Mouse (Mus musculus) cerebellum, adult 2 months (tissue): Measurements from ENCODE around the gene Thy1.
A peak's percentile ranks its signal among the peaks of the same experiment; 100 is the strongest.

Experiments used
- CTCF ChIP-seq: fragments of 200-500 bp; IDR thresholded peaks from 2 replicates; pipeline ENCODE4 v1.5.1; 2011; ENCODE audit warnings: low read depth, mild to moderate bottlenecking, control low read depth, low read length, moderate library complexity, borderline replicate concordance; ENCODE audit not compliant: insufficient read depth
- POLR2A ChIP-seq: fragments of 200-500 bp; IDR thresholded peaks from 2 replicates; pipeline ENCODE4 v1.6.1; 2011; ENCODE audit warnings: low read length, control low read depth, borderline replicate concordance; ENCODE audit not compliant: insufficient read depth

GRCm38 (mm10) chr9:44084659-44085229 lies 41.6 kb downstream of the Thy1 start:
- TF ChIP-seq CTCF (no peak), POLR2A (peak; percentile 99)
